Mouse (Mus musculus) lung, adult 2 months (tissue): ENCODE data around the gene Naa60. TPM values are rescaled to one million over a fixed set of nuclear protein-coding genes. Genes with fewer than 3 reads are reported as not detected.

ENCODE experiments used
- DNase-seq: peaks from one replicate; pipeline ENCODE4 v3.0.0; 2022
- H3K4me1 ChIP-seq: fragments of 200-500 bp; 2 replicates; pipeline ENCODE4 v1.6.1; 2011; ENCODE audit warnings: low read length; ENCODE audit not compliant: control insufficient read depth, insufficient read depth
- H3K4me3 ChIP-seq: fragments of 200-500 bp; replicated peaks from 2 replicates; pipeline ENCODE3; 2011; ENCODE audit warnings: low read depth, mild to moderate bottlenecking, control low read depth, low read length; ENCODE audit errors: extremely low read depth
- CTCF ChIP-seq: fragments of 200-500 bp; IDR thresholded peaks from 2 replicates; pipeline ENCODE4 v1.5.1; 2011; ENCODE audit warnings: mild to moderate bottlenecking, low read length, control low read depth; ENCODE audit not compliant: insufficient read depth
- POLR2A ChIP-seq: fragments of 200-500 bp; IDR thresholded peaks from 2 replicates; pipeline ENCODE4 v1.6.1; 2011; ENCODE audit warnings: low read depth, mild to moderate bottlenecking, control low read depth, low read length, borderline replicate concordance; ENCODE audit errors: extremely low read depth
- WGBS: fragments of 180-500 bp; shearing (Covaris S2); methylation state at CpG from one replicate; pipeline ENCODE4 v1.1.7; 2018; 5-methylcytosine and 5-hydroxymethylcytosine counted together
- polyA plus RNA-seq: library from polyadenylated mRNA; depleted of rRNA; stranded (reverse); fragments of >200 nt; gene quantifications from 2 replicates; pipeline ENCODE4 v1.2.3, GENCODE M21; 2012

Naa60 gene
- polyA plus RNA-seq, 1 experiment: 65.8 TPM

- peak; percentile 88 for TF ChIP-seq CTCF
- peak; percentile 79; the same call in 1 of the 2 replicates for TF ChIP-seq POLR2A
- Histone ChIP-seq H3K4me3 (peak within 1 kb of the TSS; percentile 67), H3K4me1 (peaks cover 6% of the 10 kb centered on the region)
- DNase-seq: peak; percentile 92
- under 1% methylated on average over 33 of the region's 33 CpGs for WGBS
Observed at GRCm38 (mm10) chr16:3908537-3909111, 36.4 kb downstream of the Naa60 start, which contains the start of the genes 1700037C18Rik and Cluap1. TSS of gene 1700037C18Rik (minus strand) at chr16:3908689. TSS of gene Cluap1 (plus strand) at chr16:3908801.

- Histone ChIP-seq H3K4me1 (peaks cover 6% of the 10 kb centered on the region), H3K4me3 (peak overlapping the region; percentile 67)
- 2% methylated on average over 20 of the region's 20 CpGs for WGBS
- no peak for TF ChIP-seq POLR2A
- no peak for TF ChIP-seq CTCF
- no peak for DNase-seq
Observed at GRCm38 (mm10) chr16:3909118-3909517, 36.9 kb downstream of the Naa60 start.

- TF ChIP-seq CTCF (no peak), POLR2A (no peak)
- Histone ChIP-seq H3K4me1 (no peaks in the 10 kb centered on the region), H3K4me3 (no peak overlapping the region)
- 91% methylated on average over 2 of the region's 2 CpGs for WGBS
- DNase-seq: no peak
Observed at GRCm38 (mm10) chr16:3920756-3921155, 48.6 kb downstream of the Naa60 start.

- TF ChIP-seq POLR2A: no peak
- no peak for TF ChIP-seq CTCF
- DNase-seq: no peak
- H3K4me1 ChIP-seq: no peaks in the 10 kb centered on the region
- H3K4me3 ChIP-seq: no peak overlapping the region
- WGBS: 78% methylated on average over 3 of the region's 3 CpGs
Observed at GRCm38 (mm10) chr16:3923515-3923914, 51.3 kb downstream of the Naa60 start.

GRCm38 (mm10) chr16:3923966-3924365 is 51.8 kb downstream of the Naa60 start:
- TF ChIP-seq POLR2A (no peak), CTCF (no peak)
- Histone ChIP-seq H3K4me1 (no peaks in the 10 kb centered on the region), H3K4me3 (no peak overlapping the region)
- 73% methylated on average over 4 of the region's 4 CpGs for WGBS
- no peak for DNase-seq

GRCm38 (mm10) chr16:3928582-3928981 is 56.4 kb downstream of the Naa60 start:
- H3K4me3 ChIP-seq: no peak overlapping the region
- WGBS: 26% methylated on average over 1 of the region's 1 CpGs
- no peak for TF ChIP-seq CTCF
- TF ChIP-seq POLR2A: no peak
- H3K4me1 ChIP-seq: peaks cover 2% of the 10 kb centered on the region; the same call in 1 of the 2 replicates
- DNase-seq: no peak

GRCm38 (mm10) chr16:3929151-3929550 is 57.0 kb downstream of the Naa60 start:
- 67% methylated on average over 7 of the region's 7 CpGs for WGBS
- no peak for DNase-seq
- Histone ChIP-seq H3K4me1 (peaks cover 5% of the 10 kb centered on the region; the same call in 1 of the 2 replicates), H3K4me3 (no peak overlapping the region)
- TF ChIP-seq POLR2A: no peak
- no peak for TF ChIP-seq CTCF

GRCm38 (mm10) chr16:3933536-3933935 is 61.4 kb downstream of the Naa60 start:
- Histone ChIP-seq H3K4me3 (no peak overlapping the region), H3K4me1 (peaks cover 5% of the 10 kb centered on the region; the same call in 1 of the 2 replicates)
- 86% methylated on average over 6 of the region's 6 CpGs for WGBS
- no peak for TF ChIP-seq CTCF
- no peak for TF ChIP-seq POLR2A
- DNase-seq: no peak

GRCm38 (mm10) chr16:3934091-3934490 is 61.9 kb downstream of the Naa60 start:
- WGBS: 61% methylated on average over 1 of the region's 1 CpGs
- peak; percentile 6 for DNase-seq
- peaks cover 5% of the 10 kb centered on the region; the same call in 1 of the 2 replicates for H3K4me1 ChIP-seq
- no peak for TF ChIP-seq CTCF
- TF ChIP-seq POLR2A: no peak
- H3K4me3 ChIP-seq: no peak overlapping the region

GRCm38 (mm10) chr16:3934701-3935100 is 62.5 kb downstream of the Naa60 start:
- TF ChIP-seq POLR2A (no peak), CTCF (no peak)
- Histone ChIP-seq H3K4me3 (no peak overlapping the region), H3K4me1 (peaks cover 5% of the 10 kb centered on the region; the same call in 1 of the 2 replicates)
- 73% methylated on average over 4 of the region's 4 CpGs for WGBS
- no peak for DNase-seq
